Mouse (Mus musculus) embryonic fibroblast, embryonic 13.5 days (primary cell): ENCODE data around the gene Rab3b.

Experiments used
- CTCF ChIP-seq: IDR thresholded peaks from 2 replicates; pipeline ENCODE4 v1.5.1; 2011; ENCODE audit warnings: mild to moderate bottlenecking, control low read depth, low read length, moderate library complexity, borderline replicate concordance; ENCODE audit not compliant: insufficient read depth
- POLR2A ChIP-seq: IDR thresholded peaks from 2 replicates; pipeline ENCODE4 v1.6.1; 2011; ENCODE audit warnings: low read depth, mild to moderate bottlenecking, control low read depth, low read length, moderate library complexity

- TF ChIP-seq CTCF: no peak
- no peak for TF ChIP-seq POLR2A
Measured at GRCm38 (mm10) chr4:108959696-108960095, 80.8 kb downstream of the Rab3b start.
